Mouse (Mus musculus) bone marrow, adult 2 months (tissue): ENCODE results near the gene Mpo. TPM values are rescaled to one million over a fixed set of nuclear protein-coding genes. Genes with fewer than 3 reads are reported as not detected.

Experiments used
- H3K27ac ChIP-seq: fragments of 200-500 bp; 2 replicates; pipeline ENCODE4 v1.5.1; 2012; ENCODE audit warnings: low read depth, mild to moderate bottlenecking, control low read depth, inconsistent platforms, low read length; ENCODE audit not compliant: control insufficient read depth, poor library complexity, insufficient read depth
- H3K4me1 ChIP-seq: fragments of 200-500 bp; 2 replicates; pipeline ENCODE4 v1.6.1; 2011; ENCODE audit warnings: low read length; ENCODE audit not compliant: control insufficient read depth, insufficient read depth
- H3K4me3 ChIP-seq: fragments of 200-500 bp; replicated peaks from 2 replicates; pipeline ENCODE3; 2011; ENCODE audit warnings: mild to moderate bottlenecking, low read depth, low read length, control low read depth; ENCODE audit not compliant: control insufficient read depth
- CTCF ChIP-seq: fragments of 200-500 bp; IDR thresholded peaks from 2 replicates; pipeline ENCODE4 v1.5.1; 2011; ENCODE audit warnings: low read length, control low read depth; ENCODE audit not compliant: control insufficient read depth, insufficient read depth
- POLR2A ChIP-seq: fragments of 200-500 bp; IDR thresholded peaks from 2 replicates; pipeline ENCODE4 v1.6.1; 2011; ENCODE audit warnings: low read depth, mild to moderate bottlenecking, control low read depth, low read length, borderline replicate concordance; ENCODE audit not compliant: control insufficient read depth
- WGBS: fragments of 180-500 bp; shearing (Covaris S2); methylation state at CpG from one replicate; pipeline ENCODE4 v1.1.7; 2018; 5-methylcytosine and 5-hydroxymethylcytosine counted together
- polyA plus RNA-seq: library from polyadenylated mRNA; stranded (reverse); fragments of >200 nt; gene quantifications from 2 replicates; pipeline ENCODE4 v1.2.4, GENCODE M21; 2011; ENCODE audit warnings: low replicate concordance; ENCODE audit not compliant: missing spikeins, insufficient read depth, insufficient read length

The Mpo gene
- polyA plus RNA-seq, 1 experiment, result 630 TPM

DNA sequence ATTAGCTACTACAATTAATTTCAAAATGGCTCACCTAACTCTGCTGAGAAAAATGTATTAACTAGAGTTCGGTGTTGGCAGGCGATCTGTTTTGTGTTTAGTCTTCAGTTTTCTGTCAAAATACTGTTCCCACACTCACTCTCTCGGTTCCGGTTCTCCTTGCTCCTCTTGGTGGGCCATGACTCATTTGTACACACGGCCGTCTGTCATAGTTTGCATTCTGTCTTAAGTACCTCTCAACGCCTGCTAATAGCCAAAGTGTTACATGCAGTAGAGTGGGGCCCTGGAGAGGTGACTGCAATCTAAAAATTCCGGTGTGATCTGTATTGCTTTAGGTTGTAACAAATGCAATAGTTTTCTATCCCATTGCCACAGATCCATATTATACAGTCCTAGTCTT, 47.3 kb downstream of the Mpo start:
- 82% methylated on average over 8 of the region's 8 CpGs for WGBS
- Histone ChIP-seq H3K27ac (no peak overlapping the region), H3K4me3 (no peak overlapping the region), H3K4me1 (no peaks in the 10 kb centered on the region)
- TF ChIP-seq POLR2A (no peak), CTCF (no peak)

DNA sequence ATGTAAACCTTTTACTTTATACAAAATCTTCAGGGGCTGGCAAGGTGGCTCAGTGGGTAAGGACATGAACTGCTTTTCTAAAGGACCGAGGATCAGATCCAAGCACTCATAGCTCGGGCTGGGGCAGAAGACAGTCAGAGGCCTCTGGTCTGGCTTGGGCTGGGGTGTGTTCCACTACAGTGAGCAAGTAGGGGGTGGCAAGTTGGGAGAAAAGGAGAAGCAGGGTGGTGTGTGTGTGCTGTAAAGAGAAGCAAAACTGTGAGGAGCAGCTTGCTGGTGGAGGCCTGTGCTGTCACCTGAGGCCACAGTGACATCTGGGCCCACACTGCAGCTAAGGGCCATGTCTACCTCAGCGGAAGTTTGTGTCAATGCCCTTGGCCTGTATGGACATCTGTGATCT, 48.1 kb downstream of the Mpo start:
- no peak overlapping the region for H3K27ac ChIP-seq
- 68% methylated on average over 3 of the region's 3 CpGs for WGBS
- no peaks in the 10 kb centered on the region for H3K4me1 ChIP-seq
- TF ChIP-seq POLR2A (no peak), CTCF (no peak)
- no peak overlapping the region for H3K4me3 ChIP-seq

DNA sequence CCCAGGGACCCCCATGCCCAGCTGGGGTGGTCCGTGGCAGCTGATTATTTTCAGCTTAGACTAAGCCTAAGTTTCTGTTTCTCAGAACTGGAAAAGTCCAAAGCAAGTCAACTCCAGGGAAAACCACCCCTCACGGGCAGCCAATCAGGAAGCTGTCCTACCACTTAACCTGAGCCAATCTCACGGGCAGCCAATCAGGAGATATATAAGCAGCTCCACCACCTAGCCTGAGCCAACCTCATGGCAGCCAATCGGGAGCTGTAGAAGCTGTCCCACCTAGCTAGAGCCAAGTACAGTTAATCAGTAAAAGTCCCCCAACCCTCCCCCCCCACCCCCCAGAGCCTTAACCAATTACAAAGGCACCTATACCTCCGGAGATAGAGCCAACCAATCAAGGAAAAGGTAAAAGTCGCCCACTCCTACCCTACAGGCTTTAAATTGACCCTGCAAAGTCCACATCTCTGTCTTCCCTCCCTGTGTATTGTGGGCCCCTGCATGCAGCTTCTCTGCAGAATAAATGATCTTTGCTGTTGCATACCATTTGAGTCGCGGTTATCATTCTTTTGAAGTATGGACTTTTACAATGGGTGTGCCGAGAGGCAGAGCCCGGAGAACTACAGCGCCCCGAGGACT, 53.7 kb downstream of the Mpo start:
- Histone ChIP-seq H3K27ac (no peak overlapping the region), H3K4me1 (no peaks in the 10 kb centered on the region), H3K4me3 (no peak overlapping the region)
- 83% methylated on average over 12 of the region's 12 CpGs for WGBS
- TF ChIP-seq POLR2A (no peak), CTCF (no peak)

DNA sequence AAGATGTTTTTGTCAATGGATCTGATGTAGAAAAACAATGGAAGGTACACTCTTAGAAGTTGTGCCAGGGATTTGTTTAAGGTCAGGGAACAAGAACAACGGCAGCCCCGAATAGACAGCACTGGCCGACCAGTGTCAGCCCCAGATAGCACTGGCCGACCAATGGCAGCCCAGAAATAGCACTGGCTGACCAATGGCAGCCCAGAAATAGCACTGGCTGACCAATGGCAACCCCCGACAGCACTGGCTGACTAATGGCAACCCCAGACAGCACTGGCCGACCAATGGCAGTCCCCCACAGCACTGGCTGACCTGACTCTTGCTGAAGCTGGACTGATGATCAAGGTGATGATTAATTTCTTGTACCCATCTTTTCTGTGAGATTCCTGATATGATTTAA, 54.5 kb downstream of the Mpo start:
- 76% methylated on average over 6 of the region's 6 CpGs for WGBS
- Histone ChIP-seq H3K27ac (no peak overlapping the region), H3K4me1 (no peaks in the 10 kb centered on the region), H3K4me3 (no peak overlapping the region)
- TF ChIP-seq POLR2A, result no peak
- TF ChIP-seq CTCF, result no peak

DNA sequence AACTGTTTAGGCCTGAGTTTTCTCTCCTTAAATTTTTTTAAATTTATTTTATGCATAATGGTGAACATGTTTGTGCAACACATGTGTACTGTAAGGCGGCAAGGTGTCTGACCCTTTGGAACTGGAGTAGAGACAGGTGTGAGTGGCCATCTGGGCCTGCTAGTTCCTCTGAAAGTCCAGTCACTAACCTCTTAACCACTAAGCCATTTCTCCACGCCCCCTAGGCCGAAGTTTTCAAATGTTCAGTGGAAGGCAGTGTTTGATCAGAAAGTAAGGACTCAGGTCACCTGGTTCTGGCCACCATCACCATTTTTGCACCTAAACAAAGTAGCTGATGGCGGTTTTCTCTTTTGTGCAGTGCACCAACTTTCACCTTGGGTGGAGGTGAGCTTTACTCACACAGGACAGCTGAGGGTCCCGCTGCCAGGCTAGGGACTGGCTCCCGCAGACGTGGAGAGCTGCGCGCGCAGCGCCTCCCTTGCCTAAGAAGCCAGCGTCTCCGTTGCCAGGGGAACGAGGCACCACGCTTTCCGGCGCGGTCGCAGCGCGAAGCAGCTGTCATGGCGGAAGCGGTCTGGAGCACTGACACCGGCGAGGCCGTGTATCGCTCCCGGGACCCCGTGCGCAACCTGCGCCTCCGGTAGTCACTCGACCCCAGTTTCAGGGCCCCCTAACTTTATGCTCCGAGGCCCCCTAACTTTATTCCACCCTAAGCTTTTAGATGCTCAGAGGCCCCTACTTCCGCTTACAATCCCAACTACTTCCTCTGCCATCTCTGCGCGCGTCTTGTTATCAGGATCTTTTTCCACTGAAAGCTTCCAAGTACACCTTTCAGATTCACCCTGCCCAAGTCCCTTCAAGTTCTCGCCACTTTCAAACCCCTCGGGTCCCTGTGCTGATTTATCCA, 59.6 kb downstream of the Mpo start, which contains the start of gene Mks1:
TSS of gene Mks1 (plus strand) at position 526 of the 907 bp plus-strand sequence.
- 3% methylated on average over 40 of the region's 40 CpGs for WGBS
- Histone ChIP-seq H3K4me3 (peak within 1 kb of the TSS; percentile 67), H3K27ac (no peak within 1 kb of the TSS), H3K4me1 (peaks cover 1% of the 10 kb centered on the region)
- TF ChIP-seq POLR2A (peak; percentile 79; the same call in 1 of the 2 replicates), CTCF (no peak)

DNA sequence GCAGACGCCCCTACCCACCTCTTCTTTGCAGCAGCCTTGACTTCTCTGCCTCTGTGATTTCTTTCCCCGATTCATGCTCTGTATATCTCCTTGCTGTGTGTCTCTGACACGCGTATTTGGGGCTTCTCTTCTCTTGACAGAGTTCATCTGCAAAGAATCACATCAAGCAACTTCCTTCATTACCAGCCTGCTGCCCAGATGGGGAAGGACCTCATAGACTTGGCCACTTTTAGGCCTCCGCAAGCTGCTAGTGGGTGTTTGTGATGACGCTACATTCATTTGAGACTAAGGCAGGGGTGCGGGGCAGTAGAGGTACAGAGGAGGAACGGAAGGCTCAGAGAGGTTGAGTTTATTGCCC, 60.2 kb downstream of the Mpo start:
- Histone ChIP-seq H3K4me3 (peak overlapping the region; percentile 67), H3K27ac (no peak overlapping the region), H3K4me1 (peaks cover 1% of the 10 kb centered on the region)
- WGBS, result 35% methylated on average over 8 of the region's 8 CpGs
- TF ChIP-seq CTCF (no peak), POLR2A (no peak)

Other genes with a start within 250 kb of the Mpo start
- not detected in 2 replicates for gene Gm11492, start 226.9 kb upstream of the Mpo start, polyA plus RNA-seq
- gene Sept4, start 224.7 kb upstream of the Mpo start, polyA plus RNA-seq, result 17.5 and 35.6 TPM in 2 replicates
- gene Mtmr4, start 201.4 kb upstream of the Mpo start, polyA plus RNA-seq, result 8.7 and 9.0 TPM in 2 replicates
- not detected in 2 replicates for gene Hsf5, start 176.4 kb upstream of the Mpo start, polyA plus RNA-seq
- 0.97 and 3.9 TPM in 2 replicates for gene Rnf43, start 130.9 kb upstream of the Mpo start, polyA plus RNA-seq
- gene Supt4a, start 56.0 kb upstream of the Mpo start, polyA plus RNA-seq, result 38.9 and 127 TPM in 2 replicates
- gene Tspoap1, start 33.0 kb upstream of the Mpo start, polyA plus RNA-seq, result 18.0 and 50.9 TPM in 2 replicates
- not detected in 2 replicates for gene Lpo, start 34.7 kb downstream of the Mpo start, polyA plus RNA-seq
- gene Mks1, start 59.6 kb downstream of the Mpo start, polyA plus RNA-seq, result 3.9 and 10.2 TPM in 2 replicates
- 1.6 and 8.2 TPM in 2 replicates for gene Epx, start 82.0 kb downstream of the Mpo start, polyA plus RNA-seq
- not detected in 2 replicates for gene Olfr462, start 98.7 kb downstream of the Mpo start, polyA plus RNA-seq
- gene Olfr463, start 103.8 kb downstream of the Mpo start, polyA plus RNA-seq, result not detected in 2 replicates
- gene Olfr464, start 127.4 kb downstream of the Mpo start, polyA plus RNA-seq, result not detected in 2 replicates
- gene Dynll2, start 194.0 kb downstream of the Mpo start, polyA plus RNA-seq, result 50.1 and 63.0 TPM in 2 replicates